Mouse (Mus musculus) forebrain, embryonic 10.5 days (tissue): ENCODE data around the gene Ackr3. TPM values are rescaled to one million over a fixed set of nuclear protein-coding genes. Genes with fewer than 3 reads are reported as not detected.

Experiments
- DNase-seq: peaks from one replicate; pipeline ENCODE4 v3.0.0-alpha.2; 2017; ENCODE audit warnings: low spot score; ENCODE audit errors: extremely low spot score
- H3K27ac ChIP-seq: fragments of 300-500 bp; sonication (generic); 2 replicates; pipeline ENCODE4 v1.5.1; 2016; ENCODE audit warnings: mild to moderate bottlenecking
- H3K27me3 ChIP-seq: fragments of 300-500 bp; sonication (generic); 2 replicates; pipeline ENCODE4 v1.6.1; 2016; ENCODE audit warnings: mild to moderate bottlenecking; ENCODE audit not compliant: poor library complexity, severe bottlenecking
- H3K36me3 ChIP-seq: fragments of 300-500 bp; sonication (generic); replicated peaks from 2 replicates; pipeline ENCODE4 v1.6.1; 2016; ENCODE audit warnings: mild to moderate bottlenecking, moderate library complexity
- H3K4me1 ChIP-seq: fragments of 300-500 bp; sonication (generic); 2 replicates; pipeline ENCODE4 v1.6.1; 2016
- H3K4me3 ChIP-seq: fragments of 300-500 bp; sonication (generic); 2 replicates; pipeline ENCODE4 v1.5.1; 2016; ENCODE audit warnings: mild to moderate bottlenecking, moderate library complexity
- H3K9me3 ChIP-seq: fragments of 300-500 bp; sonication (generic); 2 replicates; pipeline ENCODE4 v1.6.1; 2016; ENCODE audit warnings: mild to moderate bottlenecking, moderate library complexity
- WGBS: fragments of 180-500 bp; shearing (Covaris S2); methylation state at CpG from one replicate; pipeline ENCODE4 v1.1.7; 2016; 5-methylcytosine and 5-hydroxymethylcytosine counted together
- polyA plus RNA-seq: library from polyadenylated mRNA; unstranded; fragments of >200 nt; fragmentation: Nextera tagmentation; extraction: Ambion mirVana; gene quantifications from 2 replicates; pipeline ENCODE4 v1.2.1, GENCODE M21; 2016

Ackr3 gene
- polyA plus RNA-seq, 1 experiment from 2014 or later = 19.3 TPM

- peak overlapping the region; percentile 22; the same call in 1 of the 2 replicates for H3K27ac ChIP-seq
- peaks cover 35% of the 10 kb centered on the region for H3K4me1 ChIP-seq
- WGBS = 69% methylated on average over 11 of the region's 11 CpGs
- no peaks in the 10 kb centered on the region for H3K9me3 ChIP-seq
- no peak for DNase-seq
- H3K27me3 ChIP-seq = 0 out of 2 replicates have a peak, but pooled peaks cover 6% of the 10 kb centered on the region
- H3K36me3 ChIP-seq = no peaks in the 10 kb centered on the region
- H3K4me3 ChIP-seq = no peak overlapping the region
Measured at GRCm38 (mm10) chr1:90234620-90235054, 30.9 kb downstream of the Ackr3 start.

- H3K27me3 ChIP-seq = no peaks in the 10 kb centered on the region
- H3K36me3 ChIP-seq = no peaks in the 10 kb centered on the region
- H3K4me3 ChIP-seq = no peak overlapping the region
- no peaks in the 10 kb centered on the region for H3K9me3 ChIP-seq
- DNase-seq = no peak
- no peak overlapping the region for H3K27ac ChIP-seq
- WGBS = 82% methylated on average over 2 of the region's 2 CpGs
- peaks cover 28% of the 10 kb centered on the region for H3K4me1 ChIP-seq
Measured at GRCm38 (mm10) chr1:90236640-90237039, 32.9 kb downstream of the Ackr3 start.

DNA sequence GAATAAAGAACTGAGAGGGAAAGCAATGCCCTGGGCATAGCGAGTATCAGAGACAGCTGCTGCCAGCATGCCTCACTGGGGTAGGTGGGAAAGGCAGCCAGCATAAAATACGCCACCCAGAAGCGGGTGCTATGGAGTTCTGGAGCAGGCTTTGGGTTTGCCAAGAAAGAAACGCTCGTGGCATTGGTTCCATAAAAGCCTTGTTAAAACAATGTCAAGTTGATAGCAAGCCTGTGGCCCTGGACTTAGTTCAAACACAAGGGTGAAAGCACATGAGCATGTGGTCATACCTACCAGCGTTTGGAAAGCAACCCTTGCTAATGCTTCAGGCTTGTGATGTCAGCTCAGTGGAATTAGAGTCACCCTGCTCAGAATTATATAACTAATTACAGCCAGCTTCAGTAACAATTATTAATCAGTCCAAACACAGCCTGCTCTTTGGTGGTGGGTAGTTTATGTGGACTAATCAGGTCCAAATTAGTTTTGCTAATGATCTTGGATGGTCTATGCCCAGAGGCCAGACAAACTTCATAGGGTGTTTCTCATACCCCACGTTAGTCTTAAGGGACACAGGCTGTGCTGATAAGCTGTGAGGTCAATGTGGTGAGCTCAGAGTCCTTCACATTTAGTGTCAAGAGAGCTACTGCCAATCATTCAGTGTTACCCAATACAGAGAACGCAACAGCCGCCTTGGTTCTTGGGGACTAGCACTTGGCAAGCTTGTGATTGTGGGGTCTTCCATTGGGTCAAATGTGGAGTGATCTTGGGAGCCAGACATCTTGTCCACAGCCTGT lies 34.5 kb downstream of the Ackr3 start:
- Histone ChIP-seq H3K27ac (no peak overlapping the region), H3K9me3 (no peaks in the 10 kb centered on the region), H3K36me3 (no peaks in the 10 kb centered on the region), H3K27me3 (no peaks in the 10 kb centered on the region), H3K4me3 (no peak overlapping the region), H3K4me1 (peaks cover 32% of the 10 kb centered on the region)
- WGBS = 87% methylated on average over 9 of the region's 9 CpGs
- DNase-seq = no peak

GRCm38 (mm10) chr1:90239336-90240225 lies 35.8 kb downstream of the Ackr3 start:
- peaks cover 19% of the 10 kb centered on the region for H3K4me1 ChIP-seq
- no peak for DNase-seq
- H3K27me3 ChIP-seq = no peaks in the 10 kb centered on the region
- WGBS = 89% methylated on average over 16 of the region's 16 CpGs
- no peak overlapping the region for H3K4me3 ChIP-seq
- no peaks in the 10 kb centered on the region for H3K36me3 ChIP-seq
- H3K27ac ChIP-seq = no peak overlapping the region; the same call in 1 of the 2 replicates
- H3K9me3 ChIP-seq = no peaks in the 10 kb centered on the region

DNA sequence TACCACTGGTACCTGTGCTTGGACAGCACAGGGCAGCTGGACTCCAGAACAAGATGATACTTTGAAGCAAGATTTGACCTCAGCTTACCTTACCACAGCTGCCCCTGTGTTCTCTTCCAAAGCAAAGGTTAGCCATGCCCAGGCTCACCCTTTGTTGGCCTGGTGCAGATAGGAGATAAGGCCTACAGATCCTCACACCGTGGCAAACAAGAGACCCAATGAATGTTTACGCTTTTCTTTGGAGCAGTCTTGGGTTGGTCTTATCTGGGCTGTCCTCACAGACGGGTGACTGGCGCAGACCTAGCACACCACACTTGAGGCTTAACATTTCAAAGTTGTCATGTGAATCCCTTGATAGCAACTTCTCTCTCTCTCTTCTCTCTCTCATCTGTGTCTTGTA lies 36.5 kb downstream of the Ackr3 start:
- Histone ChIP-seq H3K27me3 (no peaks in the 10 kb centered on the region), H3K36me3 (no peaks in the 10 kb centered on the region), H3K4me1 (peaks cover 15% of the 10 kb centered on the region; the same call in 1 of the 2 replicates), H3K27ac (peak overlapping the region; percentile 31; the same call in 1 of the 2 replicates), H3K4me3 (no peak overlapping the region), H3K9me3 (no peaks in the 10 kb centered on the region)
- 91% methylated on average over 4 of the region's 4 CpGs for WGBS
- no peak for DNase-seq

GRCm38 (mm10) chr1:90242444-90242989 lies 38.7 kb downstream of the Ackr3 start:
- WGBS = 85% methylated on average over 8 of the region's 8 CpGs

GRCm38 (mm10) chr1:90244537-90244936 lies 40.8 kb downstream of the Ackr3 start:
- no peak for DNase-seq
- Histone ChIP-seq H3K27me3 (no peaks in the 10 kb centered on the region), H3K4me3 (no peak overlapping the region), H3K27ac (no peak overlapping the region), H3K9me3 (no peaks in the 10 kb centered on the region), H3K4me1 (peaks cover 42% of the 10 kb centered on the region), H3K36me3 (no peaks in the 10 kb centered on the region)
- 87% methylated on average over 1 of the region's 1 CpGs for WGBS

More at GRCm38 (mm10) chr1:90242444-90242989, 38.7 kb downstream of the Ackr3 start:
- Histone ChIP-seq H3K4me1 (peaks cover 30% of the 10 kb centered on the region), H3K27me3 (no peaks in the 10 kb centered on the region), H3K4me3 (no peak overlapping the region), H3K36me3 (no peaks in the 10 kb centered on the region), H3K27ac (no peak overlapping the region), H3K9me3 (no peaks in the 10 kb centered on the region)
- no peak for DNase-seq

DNA sequence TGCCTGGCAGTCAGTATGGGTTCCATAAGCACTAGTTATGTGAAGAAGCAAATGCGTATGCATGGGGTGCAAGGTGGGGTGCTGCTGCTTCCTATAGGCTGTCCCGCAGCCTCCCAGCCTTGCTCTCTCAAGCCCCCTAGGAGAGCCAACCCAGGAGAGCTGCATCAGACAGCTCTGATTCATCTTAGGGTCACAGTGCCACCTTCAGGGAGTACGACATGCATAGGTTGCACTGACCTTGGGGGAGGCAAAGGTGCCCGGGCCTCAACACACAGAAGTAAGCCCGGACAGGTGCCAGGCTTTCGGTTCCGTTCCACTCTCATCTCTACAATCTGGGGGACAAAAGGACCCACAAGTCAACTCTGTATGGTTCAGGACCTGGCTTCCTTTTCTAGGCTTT lies 41.8 kb downstream of the Ackr3 start:
- 88% methylated on average over 7 of the region's 7 CpGs for WGBS
- peaks cover 50% of the 10 kb centered on the region for H3K4me1 ChIP-seq
- no peaks in the 10 kb centered on the region for H3K27me3 ChIP-seq
- no peak overlapping the region for H3K4me3 ChIP-seq
- H3K27ac ChIP-seq = peak overlapping the region; percentile 72
- H3K9me3 ChIP-seq = no peaks in the 10 kb centered on the region
- H3K36me3 ChIP-seq = no peaks in the 10 kb centered on the region
- no peak for DNase-seq

DNA sequence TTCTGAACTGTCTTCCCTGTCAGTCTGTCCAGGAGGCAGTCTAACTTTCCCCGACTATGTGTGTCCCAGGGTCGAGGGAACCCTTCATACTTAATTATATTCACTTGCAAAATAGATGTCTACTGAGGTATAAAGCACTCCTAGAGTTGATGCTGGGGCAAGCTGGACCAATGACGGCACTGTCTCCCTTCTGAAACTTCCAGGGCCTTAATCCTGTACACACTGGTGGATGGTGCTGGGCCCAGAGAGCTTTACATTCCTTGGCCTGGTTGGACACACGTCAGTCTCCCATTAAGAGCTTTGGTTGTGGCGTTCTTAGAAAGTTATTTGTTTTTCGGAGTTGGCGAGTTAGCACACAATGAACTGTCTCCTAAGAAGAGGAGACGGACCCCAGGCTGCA lies 42.3 kb downstream of the Ackr3 start:
- Histone ChIP-seq H3K27me3 (no peaks in the 10 kb centered on the region), H3K27ac (peak overlapping the region; percentile 72), H3K4me1 (peaks cover 55% of the 10 kb centered on the region), H3K9me3 (no peaks in the 10 kb centered on the region), H3K4me3 (no peak overlapping the region), H3K36me3 (no peaks in the 10 kb centered on the region)
- no peak for DNase-seq
- 62% methylated on average over 8 of the region's 8 CpGs for WGBS

GRCm38 (mm10) chr1:90246800-90247199 lies 43.0 kb downstream of the Ackr3 start:
- Histone ChIP-seq H3K4me1 (peaks cover 62% of the 10 kb centered on the region), H3K9me3 (no peaks in the 10 kb centered on the region), H3K4me3 (no peak overlapping the region), H3K27ac (peak overlapping the region; percentile 72), H3K27me3 (no peaks in the 10 kb centered on the region), H3K36me3 (no peaks in the 10 kb centered on the region)
- no peak for DNase-seq
- 66% methylated on average over 1 of the region's 1 CpGs for WGBS

DNA sequence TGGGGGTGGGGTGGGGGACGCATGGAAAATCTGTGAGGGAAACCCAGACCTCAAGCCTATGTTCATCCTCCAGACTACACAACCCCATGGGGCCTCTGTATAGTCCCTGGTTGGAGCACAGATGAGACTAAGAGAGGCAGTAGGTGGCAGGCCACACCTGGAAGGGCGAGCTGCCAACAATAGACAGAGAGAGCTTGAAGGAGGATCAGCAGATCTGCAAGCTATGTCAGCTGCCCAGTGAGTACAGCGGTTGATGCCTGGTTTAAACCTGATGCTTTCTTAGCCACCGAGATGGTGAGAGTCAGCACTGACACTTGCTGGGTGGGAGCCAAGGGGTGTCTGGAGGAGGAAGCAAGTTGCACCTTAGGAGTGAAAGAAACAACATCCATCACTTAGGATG lies 43.5 kb downstream of the Ackr3 start:
- no peak for DNase-seq
- H3K9me3 ChIP-seq = no peaks in the 10 kb centered on the region
- no peaks in the 10 kb centered on the region for H3K36me3 ChIP-seq
- H3K27ac ChIP-seq = peak overlapping the region; percentile 26; the same call in 1 of the 2 replicates
- H3K27me3 ChIP-seq = no peaks in the 10 kb centered on the region
- WGBS = 81% methylated on average over 4 of the region's 4 CpGs
- peaks cover 67% of the 10 kb centered on the region for H3K4me1 ChIP-seq
- no peak overlapping the region for H3K4me3 ChIP-seq

DNA sequence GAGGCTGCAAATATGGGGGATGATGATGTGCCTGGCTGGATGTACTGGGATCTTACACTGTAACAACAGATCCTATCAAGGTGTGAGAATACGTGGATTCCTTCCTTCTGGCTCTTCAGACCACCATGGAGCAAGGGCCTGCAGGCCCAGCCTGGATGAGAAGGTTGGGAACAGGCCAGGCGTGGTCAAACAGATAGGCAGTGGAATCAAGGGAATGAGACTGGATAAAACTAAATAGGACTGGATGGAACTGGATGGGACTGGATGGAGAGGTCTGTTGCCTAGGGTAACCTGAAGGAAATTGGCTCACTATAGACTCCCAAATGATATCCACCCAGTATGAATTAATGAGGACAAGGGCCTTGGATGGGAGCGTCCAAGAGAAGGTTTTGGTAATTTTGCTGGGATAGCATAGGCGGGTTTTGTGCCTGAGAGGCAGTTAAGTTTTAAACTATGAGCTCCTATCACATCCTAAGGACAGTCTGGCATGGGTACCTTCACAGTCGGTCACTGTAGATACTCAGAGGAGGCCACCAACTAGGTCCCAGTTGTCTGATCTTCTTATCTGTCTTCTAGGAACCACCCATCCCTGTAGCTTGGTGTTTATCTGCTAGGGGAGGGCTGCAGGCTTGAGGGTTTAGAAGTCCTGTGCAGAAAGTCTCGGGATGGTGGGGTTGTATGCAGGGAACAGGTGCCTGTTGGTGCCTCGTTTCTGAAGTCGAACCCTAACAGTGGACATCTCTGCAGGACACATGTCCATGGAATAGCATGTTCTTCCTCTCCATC lies 44.2 kb downstream of the Ackr3 start:
- H3K9me3 ChIP-seq = no peaks in the 10 kb centered on the region
- H3K27ac ChIP-seq = peak overlapping the region; percentile 70
- DNase-seq = no peak
- no peaks in the 10 kb centered on the region for H3K36me3 ChIP-seq
- H3K4me3 ChIP-seq = no peak overlapping the region
- peaks cover 68% of the 10 kb centered on the region for H3K4me1 ChIP-seq
- peaks cover 5% of the 10 kb centered on the region; the same call in 1 of the 2 replicates for H3K27me3 ChIP-seq
- 89% methylated on average over 8 of the region's 8 CpGs for WGBS
